Mouse (Mus musculus) lung, embryonic 14.5 days (tissue): ENCODE measurements around the gene Tm9sf2. TPM values are rescaled to one million over a fixed set of nuclear protein-coding genes. Genes with fewer than 3 reads are reported as not detected.
"Not testable (repeated sequence)": the region's sequence is repeated elsewhere in the genome, so short reads cannot be mapped to it uniquely, and the experiment has no call there.

Experiments used
- ATAC-seq: fragments of 200-750 bp; cut with Nextera tagmentation; 2 replicates; pipeline ENCODE4 v1.8.0; 2017; ENCODE audit warnings: mild to moderate bottlenecking, moderate TSS enrichment, moderate library complexity; ENCODE audit not compliant: insufficient read depth
- DNase-seq: peaks from one replicate; pipeline ENCODE4 v3.0.0-alpha.2; 2015
- H3K27ac ChIP-seq: fragments of 300-500 bp; sonication (generic); 2 replicates; pipeline ENCODE4 v1.5.1; 2014; ENCODE audit warnings: low read depth, mild to moderate bottlenecking, moderate library complexity
- H3K27me3 ChIP-seq: fragments of 300-500 bp; sonication (generic); 2 replicates; pipeline ENCODE4 v1.6.1; 2014; ENCODE audit warnings: low read length, control low read depth; ENCODE audit not compliant: insufficient read depth
- H3K36me3 ChIP-seq: fragments of 300-500 bp; sonication (generic); 2 replicates; pipeline ENCODE4 v1.6.1; 2014; ENCODE audit warnings: control low read depth; ENCODE audit not compliant: insufficient read depth
- H3K4me1 ChIP-seq: fragments of 300-500 bp; sonication (generic); 2 replicates; pipeline ENCODE4 v1.6.1; 2014; ENCODE audit warnings: antibody characterized with exemption, control low read depth; ENCODE audit not compliant: insufficient read depth
- H3K4me2 ChIP-seq: fragments of 300-500 bp; sonication (generic); 2 replicates; pipeline ENCODE4 v1.6.1; 2014; ENCODE audit warnings: mild to moderate bottlenecking
- H3K4me3 ChIP-seq: fragments of 300-500 bp; sonication (generic); 2 replicates; pipeline ENCODE4 v1.5.1; 2014; ENCODE audit warnings: low read depth, low read length
- H3K9ac ChIP-seq: fragments of 300-500 bp; sonication (generic); 2 replicates; pipeline ENCODE4 v1.6.1; 2014
- H3K9me3 ChIP-seq: fragments of 300-500 bp; sonication (generic); 2 replicates; pipeline ENCODE4 v1.6.1; 2016; ENCODE audit warnings: low read depth, low read length, control low read depth
- CTCF ChIP-seq: IDR thresholded peaks from 2 replicates; pipeline ENCODE4 v1.5.1; 2016; ENCODE audit warnings: antibody characterized with exemption, low read depth
- WGBS: fragments of 180-500 bp; shearing (Covaris S2); extraction: QIAGEN DNeasy Blood & Tissue Kit; methylation state at CpG from one replicate; pipeline ENCODE4 v1.1.7; 2014; 5-methylcytosine and 5-hydroxymethylcytosine counted together
- polyA plus RNA-seq: library from polyadenylated mRNA; unstranded; fragments of >200 nt; fragmentation: Nextera tagmentation; extraction: Ambion mirVana; gene quantifications from 2 replicates; pipeline ENCODE4 v1.2.1, GENCODE M21; 2014

Tm9sf2 gene
- polyA plus RNA-seq, 1 experiment from 2014 or later: 159 TPM

GRCm38 (mm10) chr14:122099584-122099983, 7.3 kb upstream of the Tm9sf2 start:
- Histone ChIP-seq H3K9me3 (no peaks in the 10 kb centered on the region), H3K36me3 (no peaks in the 10 kb centered on the region), H3K9ac (no peak overlapping the region), H3K27ac (no peak overlapping the region), H3K27me3 (no peaks in the 10 kb centered on the region), H3K4me2 (no peak overlapping the region), H3K4me1 (no peaks in the 10 kb centered on the region), H3K4me3 (no peak overlapping the region)
- ATAC-seq (no peak), DNase-seq (no peak)
- WGBS: 71% methylated on average over 4 of the region's 4 CpGs
- TF ChIP-seq CTCF: no peak

GRCm38 (mm10) chr14:122101890-122102289, 4.9 kb upstream of the Tm9sf2 start:
- H3K9me3 ChIP-seq, H3K36me3 ChIP-seq, H3K27ac ChIP-seq, ATAC-seq, H3K4me2 ChIP-seq, DNase-seq, H3K4me1 ChIP-seq, H3K27me3 ChIP-seq, H3K9ac ChIP-seq, H3K4me3 ChIP-seq: not testable (repeated sequence)
- WGBS: 88% methylated on average over 9 of the region's 9 CpGs

- Histone ChIP-seq H3K4me1 (peaks cover 17% of the 10 kb centered on the region), H3K27me3 (no peaks in the 10 kb centered on the region), H3K36me3 (no peaks in the 10 kb centered on the region), H3K9ac (peak overlapping the region; percentile 63), H3K4me3 (peak overlapping the region; percentile 44), H3K27ac (peak overlapping the region; percentile 98), H3K9me3 (no peaks in the 10 kb centered on the region), H3K4me2 (peak overlapping the region; percentile 90)
- DNase-seq (peak; percentile 97), ATAC-seq (peak; percentile 92)
- 0% methylated on average over 24 of the region's 24 CpGs for WGBS
- TF ChIP-seq CTCF: no peak
Measured at GRCm38 (mm10) chr14:122104881-122105280, 2.0 kb upstream of the Tm9sf2 start.

GRCm38 (mm10) chr14:122105391-122106285, 1.2 kb upstream of the Tm9sf2 start:
- DNase-seq (no peak), ATAC-seq (no peak)
- no peaks in the 10 kb centered on the region for H3K9me3 ChIP-seq
- peak overlapping the region; percentile 97 for H3K9ac ChIP-seq
- H3K4me2 ChIP-seq: peak overlapping the region; percentile 90
- H3K27ac ChIP-seq: peak overlapping the region; percentile 98
- H3K27me3 ChIP-seq: no peaks in the 10 kb centered on the region
- no peak for TF ChIP-seq CTCF
- H3K4me1 ChIP-seq: peaks cover 17% of the 10 kb centered on the region
- H3K4me3 ChIP-seq: peak overlapping the region; percentile 99
- WGBS: 60% methylated on average over 16 of the region's 16 CpGs
- no peaks in the 10 kb centered on the region for H3K36me3 ChIP-seq

GRCm38 (mm10) chr14:122107481-122108214, 810 bp downstream of the Tm9sf2 start:
- Histone ChIP-seq H3K4me3 (peak overlapping the region; percentile 99), H3K4me1 (peaks cover 17% of the 10 kb centered on the region), H3K27ac (peak overlapping the region; percentile 96), H3K9me3 (no peaks in the 10 kb centered on the region), H3K9ac (peak overlapping the region; percentile 97), H3K36me3 (peaks cover 8% of the 10 kb centered on the region; the same call in 1 of the 2 replicates), H3K4me2 (peak overlapping the region; percentile 90), H3K27me3 (no peaks in the 10 kb centered on the region)
- peak; percentile 39 for DNase-seq
- peak; percentile 19 for ATAC-seq
- 4% methylated on average over 44 of the region's 44 CpGs for WGBS
- TF ChIP-seq CTCF: peak; percentile 19; the same call in 1 of the 2 replicates

GRCm38 (mm10) chr14:122111681-122112080, 4.8 kb downstream of the Tm9sf2 start:
- TF ChIP-seq CTCF: peak; percentile 37
- Histone ChIP-seq H3K9me3 (no peaks in the 10 kb centered on the region), H3K4me2 (no peak overlapping the region), H3K4me1 (peaks cover 9% of the 10 kb centered on the region; the same call in 1 of the 2 replicates), H3K9ac (no peak overlapping the region), H3K27ac (no peak overlapping the region), H3K27me3 (no peaks in the 10 kb centered on the region), H3K36me3 (peaks cover 15% of the 10 kb centered on the region; the same call in 1 of the 2 replicates), H3K4me3 (no peak overlapping the region)
- WGBS: 71% methylated on average over 2 of the region's 2 CpGs
- no peak for ATAC-seq
- DNase-seq: no peak

- no peak for TF ChIP-seq CTCF
- ATAC-seq: no peak
- Histone ChIP-seq H3K27me3 (no peaks in the 10 kb centered on the region), H3K4me3 (no peak overlapping the region), H3K4me2 (no peak overlapping the region), H3K4me1 (peaks cover 9% of the 10 kb centered on the region; the same call in 1 of the 2 replicates), H3K9ac (no peak overlapping the region), H3K36me3 (peaks cover 15% of the 10 kb centered on the region; the same call in 1 of the 2 replicates), H3K9me3 (no peaks in the 10 kb centered on the region), H3K27ac (no peak overlapping the region)
- WGBS: 80% methylated on average over 5 of the region's 5 CpGs
- no peak for DNase-seq
Measured at GRCm38 (mm10) chr14:122112311-122112710, 5.5 kb downstream of the Tm9sf2 start.
